Mouse (Mus musculus) erythroblast, embryonic 14.5 days (primary cell): ENCODE measurements around the gene Olfr1555-ps1.
"Not testable (repeated sequence)": the region's sequence is repeated elsewhere in the genome, so short reads cannot be mapped to it uniquely, and the experiment has no call there.

Experiments used
- GATA1 ChIP-seq: IDR thresholded peaks from 2 replicates; pipeline ENCODE4 v1.6.1; 2012; ENCODE audit warnings: low read length, inconsistent platforms, mixed read lengths
- TAL1 ChIP-seq: IDR thresholded peaks from 3 replicates; pipeline ENCODE4 v1.6.1; 2012; ENCODE audit warnings: low read length, inconsistent platforms, mixed read lengths

- not testable (repeated sequence) for TF ChIP-seq GATA1, TAL1
These were observed 5.5 kb upstream of the Olfr1555-ps1 start for GRCm38 (mm10) chr19:12175431-12175830.
